Mouse (Mus musculus): Measurements from ENCODE around the gene Agtr1b. TPM values are rescaled to one million over a fixed set of nuclear protein-coding genes. Genes with fewer than 3 reads are reported as not detected.

Gene Agtr1b
- total RNA-seq (2015; ENCODE audit: low replicate concordance) (not detected in 2 replicates), total RNA-seq (2017; ENCODE audit: low replicate concordance) (not detected in 2 replicates)

DNA sequence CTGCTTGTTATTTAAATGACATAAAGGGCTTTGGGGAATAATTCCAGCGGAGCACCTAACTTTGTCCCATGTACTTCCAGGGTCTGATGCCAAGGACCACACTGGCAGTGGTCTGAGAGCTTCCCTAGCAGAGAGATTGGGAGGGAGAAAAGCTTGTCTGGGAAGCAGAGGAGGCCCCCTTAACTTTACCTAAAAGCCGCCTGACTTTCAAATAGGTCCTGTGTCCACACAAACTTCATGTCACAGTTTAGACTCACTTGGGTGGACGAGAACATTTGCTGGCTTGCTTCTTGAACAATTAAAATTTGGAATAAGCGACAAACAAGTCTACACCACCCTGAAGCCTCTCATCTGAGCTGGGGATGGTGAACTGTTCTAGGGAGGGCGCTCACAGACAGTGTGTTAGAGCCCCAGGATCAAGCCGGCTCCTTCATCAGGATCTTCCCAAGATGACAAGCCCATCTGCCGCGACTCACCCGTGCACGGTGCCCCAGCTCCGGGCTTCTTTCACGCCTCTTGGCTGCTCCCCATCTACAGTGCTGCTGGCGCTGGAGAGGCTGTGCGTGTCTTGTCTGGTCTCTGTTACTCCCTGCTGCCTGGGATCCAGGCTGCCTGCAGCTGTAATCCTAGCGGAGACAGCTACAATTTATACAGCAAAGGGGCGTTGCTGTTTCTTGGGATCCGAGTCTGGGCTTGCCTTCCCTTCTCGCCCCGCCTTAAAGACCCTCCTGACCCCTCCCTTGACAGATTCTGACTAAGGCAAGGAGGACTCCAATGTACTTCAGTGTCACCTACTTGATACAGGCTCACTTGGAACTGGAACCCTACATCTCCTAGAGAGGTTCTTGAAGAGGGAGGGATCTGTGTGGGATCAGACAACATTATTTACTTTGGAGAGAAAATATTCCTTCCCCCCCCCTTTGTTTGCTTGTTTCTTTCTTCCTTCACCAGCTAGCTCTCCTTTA, at the start of gene Agtr1b:
Agtr1b (minus strand) TSS at position 620 of the 965 bp plus-strand sequence.
- ATAC-seq (replicated peaks; ENCODE audit: low FRiP score, poor library complexity, severe bottlenecking), result no peak

DNA sequence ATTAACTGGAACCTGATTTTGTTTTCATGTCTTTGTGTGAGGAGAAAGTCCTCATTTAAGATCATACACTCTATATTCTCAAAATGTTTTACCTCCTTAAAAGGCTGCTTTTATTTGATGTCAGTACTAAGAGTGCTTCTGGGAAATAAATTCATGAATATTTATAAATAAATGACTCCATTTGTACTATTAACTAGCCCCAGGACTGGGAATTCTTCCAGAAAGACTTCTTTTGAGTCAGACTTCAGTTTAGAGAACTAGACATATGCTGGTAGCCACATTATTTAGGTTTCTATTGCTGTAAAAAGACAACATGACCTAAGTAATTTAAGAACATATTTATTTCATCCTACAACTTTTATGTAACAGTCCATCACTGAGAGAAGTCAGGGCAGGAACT, 13.4 kb downstream of the Agtr1b start:
- no peak for ATAC-seq (replicated peaks; ENCODE audit: low FRiP score, poor library complexity, severe bottlenecking)

DNA sequence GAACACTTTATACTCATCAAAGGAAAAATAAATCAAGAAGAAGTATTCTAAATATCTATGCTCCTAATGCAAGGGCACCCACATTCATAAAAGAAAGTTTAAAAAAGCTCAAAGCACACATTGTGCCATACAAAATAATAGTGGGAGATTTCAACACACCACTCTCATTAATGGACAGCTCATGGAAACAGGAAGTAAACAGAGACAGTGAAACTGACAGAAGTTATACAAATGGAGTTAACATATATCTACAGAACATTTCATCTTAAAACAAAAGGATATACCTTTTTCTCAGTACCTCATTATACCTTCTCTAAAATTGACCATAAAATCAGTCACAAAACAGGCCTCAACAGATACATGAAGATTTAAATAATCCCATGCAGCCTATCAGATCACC, 18.8 kb downstream of the Agtr1b start:
- no peak for ATAC-seq (replicated peaks; ENCODE audit: low FRiP score, poor library complexity, severe bottlenecking)

DNA sequence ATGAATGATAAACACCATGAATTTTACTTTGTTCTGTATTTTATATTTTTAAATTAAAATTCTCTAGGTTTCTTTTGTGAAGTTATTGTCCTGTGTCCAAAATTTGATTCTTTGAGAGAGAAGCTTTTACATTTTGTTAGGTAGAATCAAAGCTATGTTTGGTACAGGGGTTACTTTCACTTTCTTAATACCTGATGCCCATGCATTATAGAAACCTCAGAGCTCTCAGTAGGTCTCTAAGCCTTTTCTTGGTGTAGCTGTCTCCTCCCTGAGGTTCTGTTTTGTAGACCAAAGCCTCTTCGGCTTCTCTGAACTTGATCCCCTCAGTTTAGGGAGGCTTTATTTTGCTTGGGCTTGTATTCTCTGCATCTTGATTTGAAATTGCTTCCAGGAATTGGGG, 26.6 kb downstream of the Agtr1b start:
- ATAC-seq (replicated peaks; ENCODE audit: low FRiP score, poor library complexity, severe bottlenecking), result no peak

DNA sequence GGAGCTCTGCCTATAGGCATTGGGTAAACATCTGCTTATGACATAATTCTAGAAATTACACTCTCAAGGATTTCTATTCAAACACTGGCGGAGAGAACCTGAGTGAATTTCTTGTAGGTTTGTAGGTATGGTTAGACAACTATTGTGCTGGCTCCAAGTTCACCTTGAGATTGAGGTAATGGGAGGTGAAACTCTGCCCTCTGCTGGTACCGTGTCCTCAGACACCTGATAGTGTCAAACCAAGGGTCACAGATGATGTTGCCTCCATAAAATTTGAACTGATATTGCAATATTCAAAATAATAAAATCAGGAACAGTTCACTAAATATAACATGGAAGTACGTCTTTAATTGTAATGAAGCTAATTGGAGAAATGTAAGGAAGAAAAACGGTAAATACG, 32.3 kb downstream of the Agtr1b start:
- ATAC-seq (replicated peaks; ENCODE audit: low FRiP score, poor library complexity, severe bottlenecking), result no peak

DNA sequence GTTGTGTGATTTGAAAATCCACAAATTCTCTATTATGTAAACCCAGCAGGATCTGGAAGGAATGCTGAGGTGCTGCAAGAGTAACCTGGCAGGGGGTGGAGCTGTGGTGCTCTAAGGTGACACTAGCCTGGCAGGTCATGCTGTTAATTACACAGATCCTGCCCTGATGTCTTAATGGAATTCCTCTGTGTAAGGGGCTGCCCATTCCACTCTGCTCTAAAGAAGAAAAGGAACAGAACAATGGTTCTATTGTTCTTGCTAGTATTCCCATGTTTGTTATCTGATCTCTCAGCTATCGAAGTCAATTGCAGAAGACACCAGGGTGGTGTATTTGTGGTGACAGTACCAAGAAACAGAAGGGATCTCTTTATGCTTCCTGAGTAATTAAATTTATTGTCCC, 49.7 kb downstream of the Agtr1b start:
- ATAC-seq (replicated peaks; ENCODE audit: low FRiP score, poor library complexity, severe bottlenecking), result no peak

DNA sequence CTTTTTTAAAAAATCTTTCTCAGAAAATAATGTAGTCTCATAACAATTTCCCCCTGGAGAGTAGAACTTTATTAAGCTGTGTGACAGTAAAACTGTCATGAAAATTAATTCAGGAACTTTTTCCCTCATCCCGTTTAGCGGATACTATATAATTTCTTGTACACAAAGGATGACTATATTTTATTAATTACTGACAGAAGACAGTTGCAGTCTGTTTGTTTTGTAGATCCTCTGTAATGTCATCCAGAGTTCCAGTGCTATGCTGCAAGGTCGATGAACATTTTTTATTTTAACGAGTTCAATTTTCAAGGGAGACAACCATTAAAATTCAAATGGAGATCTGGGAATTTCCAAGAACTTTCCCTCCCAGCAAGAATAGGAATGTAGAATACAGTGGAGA, 57.8 kb downstream of the Agtr1b start:
- no peak for ATAC-seq (replicated peaks; ENCODE audit: low FRiP score, poor library complexity, severe bottlenecking)

DNA sequence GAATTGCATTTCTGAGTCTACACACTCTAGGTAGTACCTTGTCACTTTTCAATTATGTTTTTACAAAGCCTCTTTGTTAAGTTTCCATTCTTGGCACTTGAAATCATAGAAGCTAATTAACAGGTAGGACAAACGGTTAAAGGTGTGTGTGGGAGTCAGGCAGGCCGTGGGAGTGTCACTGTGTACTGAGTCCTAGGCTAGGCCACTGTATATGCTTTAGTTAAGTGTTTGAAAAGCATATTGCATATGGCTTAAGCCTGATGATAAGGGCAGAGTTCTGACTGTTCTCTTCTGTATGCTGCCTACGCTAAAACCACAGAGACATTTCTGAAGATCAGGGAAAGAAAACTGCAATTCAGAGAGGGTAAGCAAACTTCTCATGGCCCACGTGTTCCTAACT, 59.7 kb downstream of the Agtr1b start:
- no peak for ATAC-seq (replicated peaks; ENCODE audit: low FRiP score, poor library complexity, severe bottlenecking)

DNA sequence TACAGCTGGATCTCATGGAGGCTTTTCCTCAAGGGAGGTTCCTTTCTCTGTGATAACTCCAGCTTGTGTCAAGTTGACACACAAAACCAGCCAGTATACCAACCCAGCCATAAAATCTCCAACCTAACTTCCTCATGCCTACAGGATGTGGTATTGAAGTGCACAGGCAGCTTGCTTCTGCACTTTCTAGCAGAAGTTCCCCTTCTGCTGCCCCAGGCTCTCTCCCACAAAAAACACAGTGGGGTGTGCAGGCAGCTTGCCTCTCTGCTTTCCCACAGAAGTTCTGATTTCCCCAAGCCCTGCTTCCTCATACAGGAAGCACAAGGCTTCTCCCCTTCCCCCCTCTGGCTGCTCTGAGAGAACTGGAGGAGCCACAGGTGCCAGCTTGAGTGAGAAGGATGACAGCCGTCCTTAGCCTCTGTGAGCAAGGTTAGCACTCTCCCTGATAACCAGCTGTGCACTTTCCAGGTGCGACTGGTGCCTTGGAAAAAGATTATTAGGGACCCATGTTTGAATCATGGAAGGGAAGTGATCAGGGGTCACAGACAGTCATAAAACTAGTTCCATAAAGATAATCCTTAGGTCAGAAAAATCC, 62.1 kb downstream of the Agtr1b start:
- ATAC-seq (replicated peaks; ENCODE audit: low FRiP score, poor library complexity, severe bottlenecking), result no peak

DNA sequence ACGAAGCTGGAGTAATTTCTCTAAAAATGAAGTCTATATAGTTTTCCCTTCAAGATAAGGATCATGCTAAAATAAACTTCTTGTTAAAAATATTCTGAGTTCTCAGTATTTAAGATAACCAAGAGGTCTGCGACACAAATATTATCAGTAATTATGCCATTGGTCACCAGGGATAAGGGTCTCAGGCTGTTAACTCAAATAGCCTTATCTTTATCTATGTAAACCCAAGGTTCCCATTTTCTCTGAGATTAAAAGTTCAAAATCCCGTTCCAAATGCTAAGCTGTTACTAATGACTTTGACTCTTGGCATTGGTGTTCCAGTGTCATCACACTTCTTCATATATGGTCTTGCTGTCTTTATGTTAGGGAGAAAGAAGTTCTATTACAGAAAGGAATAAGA, 71.4 kb downstream of the Agtr1b start:
- ATAC-seq (replicated peaks; ENCODE audit: low FRiP score, poor library complexity, severe bottlenecking), result no peak

DNA sequence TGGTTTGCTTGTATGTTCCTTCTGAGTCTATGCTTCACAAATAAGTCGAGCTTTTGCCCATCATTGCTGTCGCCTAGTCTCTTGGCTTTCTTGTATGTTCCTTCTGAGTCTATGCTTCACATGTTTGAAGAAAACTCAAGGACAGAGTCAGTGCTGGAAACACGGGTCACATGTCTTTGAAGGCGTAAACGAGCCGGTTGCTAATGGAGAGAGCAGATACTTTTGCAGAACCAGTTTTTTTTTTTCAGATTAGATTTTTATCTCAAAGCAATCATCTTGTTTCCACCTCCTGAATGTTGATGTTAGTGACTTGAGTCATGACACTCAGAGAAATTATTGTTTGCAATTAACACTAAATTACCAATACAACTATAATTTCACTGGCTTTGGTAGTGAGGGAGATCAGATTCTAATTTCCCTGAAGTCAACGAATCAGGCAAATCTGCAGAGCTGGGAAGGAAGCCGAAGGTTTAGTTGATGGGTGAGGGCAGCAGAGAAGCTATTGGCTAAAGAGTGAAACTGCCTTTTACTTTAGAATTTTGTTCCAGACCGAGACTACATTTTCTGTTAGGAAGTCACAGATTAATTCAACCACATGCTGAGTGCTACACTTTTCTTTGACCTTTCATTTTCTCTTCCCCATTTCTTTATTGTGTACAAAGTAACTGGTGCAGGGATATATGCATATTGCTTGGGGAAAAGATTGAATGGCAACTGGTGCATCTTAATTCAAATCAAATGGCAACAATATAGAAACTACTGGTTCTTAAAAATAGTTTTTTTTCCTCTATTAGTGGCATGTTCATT, 72.2 kb downstream of the Agtr1b start:
- no peak for ATAC-seq (replicated peaks; ENCODE audit: low FRiP score, poor library complexity, severe bottlenecking)

DNA sequence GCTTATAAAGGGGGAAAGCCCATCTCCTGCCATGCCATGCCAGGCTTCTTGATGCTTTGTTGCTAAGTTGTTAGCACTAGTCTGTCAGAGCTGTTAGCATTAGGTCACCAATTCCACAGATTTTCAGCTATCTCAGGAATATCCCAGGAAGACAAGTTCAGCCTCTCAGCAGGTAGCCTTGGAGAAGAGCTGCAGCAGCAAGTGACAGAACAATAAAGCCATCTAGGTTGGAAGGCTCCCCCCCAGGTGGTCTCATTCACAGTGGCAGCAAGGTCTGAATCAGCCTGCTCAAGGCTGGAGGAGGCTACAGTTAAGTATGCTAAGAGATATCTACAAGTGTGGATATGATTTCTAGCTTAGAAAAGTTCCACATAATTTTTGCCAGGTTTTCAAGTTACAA, 75.6 kb downstream of the Agtr1b start:
- no peak for ATAC-seq (replicated peaks; ENCODE audit: low FRiP score, poor library complexity, severe bottlenecking)

DNA sequence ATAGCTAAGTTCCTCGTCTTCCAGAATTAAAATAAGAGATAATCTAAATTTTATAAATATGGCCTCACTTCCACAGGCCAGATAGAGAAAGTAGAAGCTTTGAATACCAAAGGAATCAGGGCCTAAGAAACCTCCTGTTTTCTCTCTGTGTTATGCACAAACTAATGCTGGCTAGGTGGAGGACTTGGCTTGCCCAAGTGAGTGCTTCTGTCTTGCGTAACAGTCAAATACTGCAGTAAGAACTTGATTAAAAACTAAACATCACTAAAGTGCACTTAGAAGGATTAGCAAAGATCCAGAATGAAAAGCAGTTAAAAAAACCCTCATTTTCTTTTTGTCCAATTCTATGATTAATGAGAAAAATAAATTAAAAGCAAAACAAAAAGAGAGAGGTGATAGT, 78.2 kb downstream of the Agtr1b start:
- ATAC-seq (replicated peaks; ENCODE audit: low FRiP score, poor library complexity, severe bottlenecking), result no peak

DNA sequence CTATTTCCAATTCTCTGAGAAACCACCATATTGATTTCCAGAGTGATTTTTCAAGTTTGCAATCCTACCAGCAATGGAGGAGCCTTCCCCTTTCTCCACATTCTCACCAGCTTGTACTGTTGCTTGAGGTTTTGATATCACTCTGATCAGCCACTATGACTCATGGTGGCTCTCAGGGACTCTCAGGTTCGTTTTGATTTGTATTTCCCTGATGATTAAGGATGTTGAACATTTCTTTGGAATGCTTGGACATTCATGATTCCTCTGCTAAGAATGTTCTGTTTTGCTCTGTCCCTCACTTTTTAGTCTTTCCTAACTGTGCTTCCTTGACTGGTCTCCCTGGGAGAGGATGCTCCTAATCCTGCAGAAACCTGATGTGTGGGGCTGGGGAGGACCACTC, 85.2 kb downstream of the Agtr1b start:
- ATAC-seq (replicated peaks; ENCODE audit: low FRiP score, poor library complexity, severe bottlenecking), result no peak

DNA sequence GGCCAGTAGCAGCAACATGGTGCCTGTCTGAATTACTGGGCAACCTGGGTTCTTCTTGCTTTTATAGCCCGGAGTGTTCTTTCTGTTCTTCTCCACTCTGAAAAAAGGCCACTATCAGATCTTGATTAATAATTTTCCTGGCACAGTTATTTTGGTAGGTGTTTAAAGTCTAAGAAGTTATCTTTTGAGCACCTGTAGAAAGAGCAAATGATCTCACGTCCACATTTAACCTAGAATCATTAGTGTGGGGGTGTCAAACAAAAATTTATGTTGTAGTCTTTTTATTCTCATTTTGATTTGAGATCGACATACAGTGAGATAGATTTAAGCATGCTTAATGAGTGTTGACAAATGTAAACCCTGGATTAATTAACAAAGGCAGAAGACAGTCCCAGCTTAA, 91.3 kb downstream of the Agtr1b start, which contains the start of gene Cpb1:
Cpb1 (minus strand) TSS at position 101 of the 400 bp plus-strand sequence.
- no peak for ATAC-seq (replicated peaks; ENCODE audit: low FRiP score, poor library complexity, severe bottlenecking)

Other genes with a start within 250 kb of the Agtr1b start
- gene Gyg, start 211.9 kb downstream of the Agtr1b start, total RNA-seq (2015; ENCODE audit: low replicate concordance), result 42.5 and 48.1 TPM in 2 replicates
- gene Gyg, start 211.9 kb downstream of the Agtr1b start, total RNA-seq (2017; ENCODE audit: low replicate concordance), result 13.7 and 15.5 TPM in 2 replicates
- gene Cpa3, start 125.0 kb downstream of the Agtr1b start, total RNA-seq (2015; ENCODE audit: low replicate concordance), result 71.9 and 122 TPM in 2 replicates
- gene Cpa3, start 125.0 kb downstream of the Agtr1b start, total RNA-seq (2017; ENCODE audit: low replicate concordance), result 21.2 and 29.3 TPM in 2 replicates
- not detected in 2 replicates for gene Cpb1, start 91.4 kb downstream of the Agtr1b start, total RNA-seq (2015; ENCODE audit: low replicate concordance)
- not detected in 2 replicates for gene Cpb1, start 91.4 kb downstream of the Agtr1b start, total RNA-seq (2017; ENCODE audit: low replicate concordance)